Mouse (Mus musculus): ENCODE measurements around the gene Tnfsf4.

The Tnfsf4 gene

GRCm38 (mm10) chr1:161452250-161452649 lies 57.0 kb downstream of the Tnfsf4 start:
- no peak for DNase-seq (ENCODE audit: low spot score)

GRCm38 (mm10) chr1:161463388-161464085 lies 68.3 kb downstream of the Tnfsf4 start:
- peak; percentile 5 for DNase-seq (ENCODE audit: low spot score)
